Mouse (Mus musculus) ovary, postnatal 14 days (tissue): Measurements from ENCODE around the gene She.

Experiments
- DNase-seq: peaks from one replicate; pipeline ENCODE4 v3.0.0; 2022; ENCODE audit warnings: low spot score

The She gene

GRCm38 (mm10) chr3:89863716-89864509 is 32.7 kb downstream of the She start:
- no peak for DNase-seq

- no peak for DNase-seq
Observed at GRCm38 (mm10) chr3:89865020-89865419, 33.9 kb downstream of the She start.

- DNase-seq: no peak
Observed at GRCm38 (mm10) chr3:89865764-89866163, 34.6 kb downstream of the She start.

- DNase-seq: no peak
Observed at GRCm38 (mm10) chr3:89867651-89868050, 36.5 kb downstream of the She start.

- DNase-seq: peak; percentile 44
Observed at GRCm38 (mm10) chr3:89868357-89868756, 37.2 kb downstream of the She start.

GRCm38 (mm10) chr3:89868956-89869355 is 37.8 kb downstream of the She start:
- DNase-seq: no peak

GRCm38 (mm10) chr3:89869556-89869955 is 38.4 kb downstream of the She start:
- no peak for DNase-seq

- no peak for DNase-seq
Observed at GRCm38 (mm10) chr3:89870472-89871271, 39.5 kb downstream of the She start.

GRCm38 (mm10) chr3:89871339-89871914 is 40.3 kb downstream of the She start:
- no peak for DNase-seq

GRCm38 (mm10) chr3:89872209-89872608 is 41.0 kb downstream of the She start:
- no peak for DNase-seq

- no peak for DNase-seq
Observed at GRCm38 (mm10) chr3:89872684-89873083, 41.5 kb downstream of the She start.

GRCm38 (mm10) chr3:89874076-89874475 is 42.9 kb downstream of the She start:
- DNase-seq: no peak

GRCm38 (mm10) chr3:89875021-89875420 is 43.9 kb downstream of the She start:
- DNase-seq: no peak

GRCm38 (mm10) chr3:89875781-89876180 is 44.6 kb downstream of the She start:
- no peak for DNase-seq

GRCm38 (mm10) chr3:89876469-89876868 is 45.3 kb downstream of the She start:
- no peak for DNase-seq

GRCm38 (mm10) chr3:89877129-89877528 is 46.0 kb downstream of the She start:
- no peak for DNase-seq

- no peak for DNase-seq
Observed at GRCm38 (mm10) chr3:89878456-89878855, 47.3 kb downstream of the She start.

GRCm38 (mm10) chr3:89879326-89879725 is 48.2 kb downstream of the She start:
- no peak for DNase-seq

- no peak for DNase-seq
Observed at GRCm38 (mm10) chr3:89880036-89880851, 49.1 kb downstream of the She start.

GRCm38 (mm10) chr3:89882556-89883181 is 51.5 kb downstream of the She start:
- DNase-seq: no peak

- no peak for DNase-seq
Observed at GRCm38 (mm10) chr3:89883582-89884041, 52.4 kb downstream of the She start.
